Mouse (Mus musculus): ENCODE data around the gene Afm. TPM values are rescaled to one million over a fixed set of nuclear protein-coding genes. Genes with fewer than 3 reads are reported as not detected.

The Afm gene
- not detected in 2 replicates for polyA plus RNA-seq (2014; fragmentation: Nextera tagmentation; extraction: Ambion mirVana)

GRCm38 (mm10) chr5:90518356-90519100 is at the start of gene Afm:
Gene Afm (plus strand): TSS chr5:90518932.
- DNase-seq (ENCODE audit: low spot score): no peak
- Histone ChIP-seq H3K27me3 (ENCODE audit: control insufficient read depth, insufficient read depth, low read length) (no peaks in the 10 kb centered on the region), H3K9me3 (replicated peaks; ENCODE audit: control insufficient read depth, low read length) (no peaks in the 10 kb centered on the region), H3K4me3 (ENCODE audit: low read depth, low read length) (no peak within 1 kb of the TSS), H3K4me2 (ENCODE audit: low read depth, low read length) (no peak within 1 kb of the TSS), H3K36me3 (replicated peaks; ENCODE audit: control insufficient read depth, insufficient read depth, low read depth, low read length) (no peaks in the 10 kb centered on the region), H3K9ac (replicated peaks; ENCODE audit: low read length) (no peak within 1 kb of the TSS), H3K4me1 (ENCODE audit: control insufficient read depth, insufficient read depth, low read length) (no peaks in the 10 kb centered on the region), H3K27ac (replicated peaks; ENCODE audit: low read depth, low read length) (no peak within 1 kb of the TSS)
- ATAC-seq (replicated peaks; ENCODE audit: insufficient number of reproducible peaks, low FRiP score, low TSS enrichment, low read depth): no peak
- WGBS: 86% methylated on average over 6 of the region's 6 CpGs

GRCm38 (mm10) chr5:90470836-90471235 is 47.9 kb upstream of the Afm start:
- no peaks in the 10 kb centered on the region for H3K9me3 ChIP-seq (replicated peaks; ENCODE audit: control insufficient read depth, low read length)
- no peak overlapping the region for H3K27ac ChIP-seq (replicated peaks; ENCODE audit: low read depth, low read length)
- H3K4me3 ChIP-seq (ENCODE audit: low read depth, low read length): no peak overlapping the region
- ATAC-seq (replicated peaks; ENCODE audit: insufficient number of reproducible peaks, low FRiP score, low TSS enrichment, low read depth) (no peak), DNase-seq (ENCODE audit: low spot score) (no peak)
- no peaks in the 10 kb centered on the region for H3K36me3 ChIP-seq (replicated peaks; ENCODE audit: control insufficient read depth, insufficient read depth, low read depth, low read length)
- 92% methylated on average over 3 of the region's 3 CpGs for WGBS
- H3K4me2 ChIP-seq (ENCODE audit: low read depth, low read length): no peak overlapping the region
- H3K4me1 ChIP-seq (ENCODE audit: control insufficient read depth, insufficient read depth, low read length): no peaks in the 10 kb centered on the region
- no peaks in the 10 kb centered on the region for H3K27me3 ChIP-seq (ENCODE audit: control insufficient read depth, insufficient read depth, low read length)
- no peak overlapping the region for H3K9ac ChIP-seq (replicated peaks; ENCODE audit: low read length)

- DNase-seq (ENCODE audit: low spot score) (no peak), ATAC-seq (replicated peaks; ENCODE audit: insufficient number of reproducible peaks, low FRiP score, low TSS enrichment, low read depth) (no peak)
- H3K27ac ChIP-seq (replicated peaks; ENCODE audit: low read depth, low read length): no peak overlapping the region
- H3K9me3 ChIP-seq (replicated peaks; ENCODE audit: control insufficient read depth, low read length): no peaks in the 10 kb centered on the region
- H3K4me3 ChIP-seq (ENCODE audit: low read depth, low read length): no peak overlapping the region
- 85% methylated on average over 4 of the region's 4 CpGs for WGBS
- H3K9ac ChIP-seq (replicated peaks; ENCODE audit: low read length): no peak overlapping the region
- H3K27me3 ChIP-seq (ENCODE audit: control insufficient read depth, insufficient read depth, low read length): no peaks in the 10 kb centered on the region
- H3K36me3 ChIP-seq (replicated peaks; ENCODE audit: control insufficient read depth, insufficient read depth, low read depth, low read length): no peaks in the 10 kb centered on the region
- H3K4me1 ChIP-seq (ENCODE audit: control insufficient read depth, insufficient read depth, low read length): no peaks in the 10 kb centered on the region
- H3K4me2 ChIP-seq (ENCODE audit: low read depth, low read length): no peak overlapping the region
Measured at GRCm38 (mm10) chr5:90473902-90474301, 44.8 kb upstream of the Afm start.

- WGBS: 84% methylated on average over 5 of the region's 5 CpGs
Measured at GRCm38 (mm10) chr5:90474369-90474768, 44.4 kb upstream of the Afm start.

GRCm38 (mm10) chr5:90476741-90477140 is 42.0 kb upstream of the Afm start:
- Histone ChIP-seq H3K36me3 (replicated peaks; ENCODE audit: control insufficient read depth, insufficient read depth, low read depth, low read length) (no peaks in the 10 kb centered on the region), H3K4me3 (ENCODE audit: low read depth, low read length) (no peak overlapping the region), H3K4me2 (ENCODE audit: low read depth, low read length) (no peak overlapping the region), H3K27ac (replicated peaks; ENCODE audit: low read depth, low read length) (no peak overlapping the region), H3K4me1 (ENCODE audit: control insufficient read depth, insufficient read depth, low read length) (no peaks in the 10 kb centered on the region), H3K27me3 (ENCODE audit: control insufficient read depth, insufficient read depth, low read length) (no peaks in the 10 kb centered on the region), H3K9me3 (replicated peaks; ENCODE audit: control insufficient read depth, low read length) (no peaks in the 10 kb centered on the region), H3K9ac (replicated peaks; ENCODE audit: low read length) (no peak overlapping the region)
- ATAC-seq (replicated peaks; ENCODE audit: insufficient number of reproducible peaks, low FRiP score, low TSS enrichment, low read depth): no peak
- no peak for DNase-seq (ENCODE audit: low spot score)
- WGBS: 86% methylated on average over 3 of the region's 3 CpGs

More at GRCm38 (mm10) chr5:90474369-90474768, 44.4 kb upstream of the Afm start:
- H3K9ac ChIP-seq (replicated peaks; ENCODE audit: low read length): no peak overlapping the region
- DNase-seq (ENCODE audit: low spot score) (no peak), ATAC-seq (replicated peaks; ENCODE audit: insufficient number of reproducible peaks, low FRiP score, low TSS enrichment, low read depth) (no peak)
- H3K9me3 ChIP-seq (replicated peaks; ENCODE audit: control insufficient read depth, low read length): no peaks in the 10 kb centered on the region
- no peak overlapping the region for H3K4me2 ChIP-seq (ENCODE audit: low read depth, low read length)
- no peak overlapping the region for H3K27ac ChIP-seq (replicated peaks; ENCODE audit: low read depth, low read length)
- no peaks in the 10 kb centered on the region for H3K27me3 ChIP-seq (ENCODE audit: control insufficient read depth, insufficient read depth, low read length)
- H3K4me1 ChIP-seq (ENCODE audit: control insufficient read depth, insufficient read depth, low read length): no peaks in the 10 kb centered on the region
- no peak overlapping the region for H3K4me3 ChIP-seq (ENCODE audit: low read depth, low read length)
- H3K36me3 ChIP-seq (replicated peaks; ENCODE audit: control insufficient read depth, insufficient read depth, low read depth, low read length): no peaks in the 10 kb centered on the region

GRCm38 (mm10) chr5:90477308-90478140 is 41.2 kb upstream of the Afm start:
- no peak overlapping the region for H3K4me2 ChIP-seq (ENCODE audit: low read depth, low read length)
- no peaks in the 10 kb centered on the region for H3K36me3 ChIP-seq (replicated peaks; ENCODE audit: control insufficient read depth, insufficient read depth, low read depth, low read length)
- H3K27ac ChIP-seq (replicated peaks; ENCODE audit: low read depth, low read length): no peak overlapping the region
- H3K4me1 ChIP-seq (ENCODE audit: control insufficient read depth, insufficient read depth, low read length): no peaks in the 10 kb centered on the region
- H3K4me3 ChIP-seq (ENCODE audit: low read depth, low read length): no peak overlapping the region
- no peak for DNase-seq (ENCODE audit: low spot score)
- 81% methylated on average over 7 of the region's 7 CpGs for WGBS
- no peak for ATAC-seq (replicated peaks; ENCODE audit: insufficient number of reproducible peaks, low FRiP score, low TSS enrichment, low read depth)
- no peaks in the 10 kb centered on the region for H3K9me3 ChIP-seq (replicated peaks; ENCODE audit: control insufficient read depth, low read length)
- H3K9ac ChIP-seq (replicated peaks; ENCODE audit: low read length): no peak overlapping the region
- H3K27me3 ChIP-seq (ENCODE audit: control insufficient read depth, insufficient read depth, low read length): no peaks in the 10 kb centered on the region

- no peak for DNase-seq (ENCODE audit: low spot score)
- Histone ChIP-seq H3K36me3 (replicated peaks; ENCODE audit: control insufficient read depth, insufficient read depth, low read depth, low read length) (no peaks in the 10 kb centered on the region), H3K4me2 (ENCODE audit: low read depth, low read length) (no peak overlapping the region), H3K27me3 (ENCODE audit: control insufficient read depth, insufficient read depth, low read length) (no peaks in the 10 kb centered on the region), H3K4me1 (ENCODE audit: control insufficient read depth, insufficient read depth, low read length) (no peaks in the 10 kb centered on the region), H3K27ac (replicated peaks; ENCODE audit: low read depth, low read length) (no peak overlapping the region), H3K9ac (replicated peaks; ENCODE audit: low read length) (no peak overlapping the region), H3K4me3 (ENCODE audit: low read depth, low read length) (no peak overlapping the region), H3K9me3 (replicated peaks; ENCODE audit: control insufficient read depth, low read length) (no peaks in the 10 kb centered on the region)
- no peak for ATAC-seq (replicated peaks; ENCODE audit: insufficient number of reproducible peaks, low FRiP score, low TSS enrichment, low read depth)
- WGBS: 86% methylated on average over 1 of the region's 1 CpGs
Measured at GRCm38 (mm10) chr5:90478886-90479285, 39.8 kb upstream of the Afm start.

GRCm38 (mm10) chr5:90485597-90485996 is 33.1 kb upstream of the Afm start:
- no peaks in the 10 kb centered on the region for H3K27me3 ChIP-seq (ENCODE audit: control insufficient read depth, insufficient read depth, low read length)
- WGBS: 84% methylated on average over 7 of the region's 7 CpGs
- no peak overlapping the region for H3K27ac ChIP-seq (replicated peaks; ENCODE audit: low read depth, low read length)

More at GRCm38 (mm10) chr5:90485597-90485996, 33.1 kb upstream of the Afm start:
- H3K9me3 ChIP-seq (replicated peaks; ENCODE audit: control insufficient read depth, low read length): no peaks in the 10 kb centered on the region
- H3K9ac ChIP-seq (replicated peaks; ENCODE audit: low read length): no peak overlapping the region
- no peaks in the 10 kb centered on the region for H3K36me3 ChIP-seq (replicated peaks; ENCODE audit: control insufficient read depth, insufficient read depth, low read depth, low read length)
- no peak for ATAC-seq (replicated peaks; ENCODE audit: insufficient number of reproducible peaks, low FRiP score, low TSS enrichment, low read depth)
- H3K4me2 ChIP-seq (ENCODE audit: low read depth, low read length): no peak overlapping the region
- H3K4me3 ChIP-seq (ENCODE audit: low read depth, low read length): no peak overlapping the region
- H3K4me1 ChIP-seq (ENCODE audit: control insufficient read depth, insufficient read depth, low read length): no peaks in the 10 kb centered on the region
- DNase-seq (ENCODE audit: low spot score): no peak
